Mouse (Mus musculus) midbrain, postnatal 0 days (tissue): ENCODE data around the gene Kbtbd2. TPM values are rescaled to one million over a fixed set of nuclear protein-coding genes. Genes with fewer than 3 reads are reported as not detected.

Experiments used
- ATAC-seq: fragments of 200-750 bp; cut with Nextera tagmentation; 2 replicates; pipeline ENCODE4 v1.8.0; 2017; ENCODE audit warnings: moderate number of reproducible peaks, mild to moderate bottlenecking, moderate TSS enrichment, moderate library complexity; ENCODE audit not compliant: low FRiP score
- DNase-seq: peaks from one replicate; pipeline ENCODE4 v3.0.0-alpha.2; 2015; ENCODE audit warnings: low spot score
- H3K27ac ChIP-seq: fragments of 300-500 bp; sonication (generic); 2 replicates; pipeline ENCODE4 v1.5.1; 2014; ENCODE audit warnings: low read depth, mild to moderate bottlenecking, low read length, mixed read lengths
- H3K27me3 ChIP-seq: fragments of 300-500 bp; sonication (generic); 2 replicates; pipeline ENCODE4 v1.6.1; 2014; ENCODE audit warnings: low read length, control low read depth, mixed read lengths; ENCODE audit not compliant: insufficient read depth
- H3K36me3 ChIP-seq: fragments of 300-500 bp; sonication (generic); 2 replicates; pipeline ENCODE4 v1.6.1; 2014; ENCODE audit warnings: low read length, control low read depth, mixed read lengths; ENCODE audit not compliant: insufficient read depth
- H3K4me1 ChIP-seq: fragments of 300-500 bp; sonication (generic); 2 replicates; pipeline ENCODE4 v1.6.1; 2014; ENCODE audit warnings: mild to moderate bottlenecking, control low read depth, antibody characterized with exemption, low read length, mixed read lengths; ENCODE audit not compliant: insufficient read depth
- H3K4me2 ChIP-seq: fragments of 300-500 bp; sonication (generic); 2 replicates; pipeline ENCODE4 v1.6.1; 2014; ENCODE audit warnings: low read depth, mild to moderate bottlenecking, low read length, mixed read lengths; ENCODE audit not compliant: poor library complexity, severe bottlenecking
- H3K4me3 ChIP-seq: fragments of 300-500 bp; sonication (generic); 2 replicates; pipeline ENCODE4 v1.5.1; 2014; ENCODE audit warnings: low read depth, mild to moderate bottlenecking, low read length, moderate library complexity
- H3K9ac ChIP-seq: fragments of 300-500 bp; sonication (generic); replicated peaks from 2 replicates; pipeline ENCODE4 v1.6.1; 2014; ENCODE audit warnings: mild to moderate bottlenecking, low read length, moderate library complexity, mixed read lengths; ENCODE audit not compliant: poor library complexity, severe bottlenecking
- H3K9me3 ChIP-seq: fragments of 300-500 bp; sonication (generic); 2 replicates; pipeline ENCODE4 v1.6.1; 2016; ENCODE audit warnings: low read length, control low read depth
- CTCF ChIP-seq: IDR thresholded peaks from 2 replicates; pipeline ENCODE4 v1.5.1; 2016; ENCODE audit warnings: antibody characterized with exemption, mild to moderate bottlenecking
- WGBS: fragments of 180-500 bp; shearing (Covaris S2); extraction: QIAGEN DNeasy Blood & Tissue Kit; methylation state at CpG from one replicate; pipeline ENCODE4 v1.1.7; 2014; 5-methylcytosine and 5-hydroxymethylcytosine counted together
- polyA plus RNA-seq: library from polyadenylated mRNA; unstranded; fragments of >200 nt; fragmentation: Nextera tagmentation; extraction: Ambion mirVana; gene quantifications from 2 replicates; pipeline ENCODE4 v1.2.1, GENCODE M21; 2015
- total RNA-seq: library from RNA; depleted of rRNA; stranded (reverse); fragments of >200 nt; gene quantifications from 2 replicates; pipeline ENCODE4 v1.2.3, GENCODE M21; 2014

Gene Kbtbd2
- total and polyA plus RNA-seq, 2 experiments from 2014 or later = 18.4 to 36.9 TPM

- no peak for TF ChIP-seq CTCF
- Histone ChIP-seq H3K4me2 (no peak overlapping the region), H3K4me1 (no peaks in the 10 kb centered on the region), H3K27ac (no peak overlapping the region), H3K9me3 (no peaks in the 10 kb centered on the region), H3K36me3 (no peaks in the 10 kb centered on the region), H3K9ac (no peak overlapping the region), H3K4me3 (no peak overlapping the region), H3K27me3 (no peaks in the 10 kb centered on the region)
- 78% methylated on average over 5 of the region's 5 CpGs for WGBS
- DNase-seq = no peak
- ATAC-seq = no peak
Observed at GRCm38 (mm10) chr6:56818436-56819123, 21.0 kb upstream of the Kbtbd2 start.

- Histone ChIP-seq H3K4me3 (no peak overlapping the region), H3K4me2 (no peak overlapping the region), H3K27me3 (no peaks in the 10 kb centered on the region), H3K4me1 (no peaks in the 10 kb centered on the region), H3K27ac (no peak overlapping the region), H3K36me3 (no peaks in the 10 kb centered on the region), H3K9ac (no peak overlapping the region), H3K9me3 (no peaks in the 10 kb centered on the region)
- no peak for ATAC-seq
- DNase-seq = peak; percentile 55
- 40% methylated on average over 2 of the region's 2 CpGs for WGBS
- no peak for TF ChIP-seq CTCF
Observed at GRCm38 (mm10) chr6:56813332-56813731, 15.7 kb upstream of the Kbtbd2 start.

- Histone ChIP-seq H3K9me3 (no peaks in the 10 kb centered on the region), H3K4me1 (no peaks in the 10 kb centered on the region), H3K27ac (no peak overlapping the region), H3K4me2 (no peak overlapping the region), H3K4me3 (no peak overlapping the region), H3K27me3 (no peaks in the 10 kb centered on the region; the same call in 1 of the 2 replicates), H3K36me3 (no peaks in the 10 kb centered on the region), H3K9ac (no peak overlapping the region)
- ATAC-seq (peak; percentile 87), DNase-seq (peak; percentile 73)
- peak; percentile 95 for TF ChIP-seq CTCF
- 11% methylated on average over 3 of the region's 3 CpGs for WGBS
Observed at GRCm38 (mm10) chr6:56808656-56809055, 11.0 kb upstream of the Kbtbd2 start.

GRCm38 (mm10) chr6:56806195-56806594 is 8.6 kb upstream of the Kbtbd2 start:
- 70% methylated on average over 2 of the region's 2 CpGs for WGBS
- H3K9me3 ChIP-seq = no peaks in the 10 kb centered on the region
- no peak overlapping the region for H3K9ac ChIP-seq
- no peak overlapping the region for H3K4me3 ChIP-seq
- TF ChIP-seq CTCF = no peak
- no peak overlapping the region for H3K27ac ChIP-seq
- H3K4me1 ChIP-seq = no peaks in the 10 kb centered on the region
- no peak for ATAC-seq
- H3K36me3 ChIP-seq = no peaks in the 10 kb centered on the region
- DNase-seq = no peak
- H3K27me3 ChIP-seq = no peaks in the 10 kb centered on the region; the same call in 1 of the 2 replicates
- no peak overlapping the region for H3K4me2 ChIP-seq

GRCm38 (mm10) chr6:56805026-56805425 is 7.4 kb upstream of the Kbtbd2 start:
- TF ChIP-seq CTCF = no peak
- H3K27me3 ChIP-seq = no peaks in the 10 kb centered on the region; the same call in 1 of the 2 replicates
- no peak overlapping the region for H3K4me2 ChIP-seq
- 80% methylated on average over 4 of the region's 4 CpGs for WGBS
- H3K4me3 ChIP-seq = no peak overlapping the region
- H3K27ac ChIP-seq = no peak overlapping the region
- H3K9ac ChIP-seq = no peak overlapping the region
- no peaks in the 10 kb centered on the region for H3K9me3 ChIP-seq
- H3K36me3 ChIP-seq = no peaks in the 10 kb centered on the region
- ATAC-seq = no peak
- no peak for DNase-seq
- no peaks in the 10 kb centered on the region for H3K4me1 ChIP-seq

GRCm38 (mm10) chr6:56798152-56798465 is 496 bp upstream of the Kbtbd2 start:
- no peaks in the 10 kb centered on the region for H3K9me3 ChIP-seq
- H3K4me3 ChIP-seq = peak overlapping the region; percentile 92
- H3K4me2 ChIP-seq = peak overlapping the region; percentile 86
- peak overlapping the region; percentile 97 for H3K9ac ChIP-seq
- H3K27ac ChIP-seq = peak overlapping the region; percentile 100
- H3K27me3 ChIP-seq = no peaks in the 10 kb centered on the region
- ATAC-seq (no peak), DNase-seq (no peak)
- TF ChIP-seq CTCF = no peak
- H3K4me1 ChIP-seq = peaks cover 6% of the 10 kb centered on the region
- 17% methylated on average over 8 of the region's 8 CpGs for WGBS
- H3K36me3 ChIP-seq = no peaks in the 10 kb centered on the region
